Mouse (Mus musculus) adrenal gland, adult (tissue): Measurements from ENCODE around the gene Auts2.
A peak's percentile ranks its signal among the peaks of the same experiment; 100 is the strongest.

Experiments
- DNase-seq, 2 experiments: peaks; one replicate each; pipeline ENCODE4 v3.0.0; 2022 to 2023; ENCODE audit warnings: low spot score in 1 of 2; ENCODE audit not compliant: inconsistent age in 2 of 2

Gene Auts2

GRCm38 (mm10) chr5:131645341-131646191, 897.6 kb downstream of the Auts2 start:
- DNase-seq: no peak

DNA sequence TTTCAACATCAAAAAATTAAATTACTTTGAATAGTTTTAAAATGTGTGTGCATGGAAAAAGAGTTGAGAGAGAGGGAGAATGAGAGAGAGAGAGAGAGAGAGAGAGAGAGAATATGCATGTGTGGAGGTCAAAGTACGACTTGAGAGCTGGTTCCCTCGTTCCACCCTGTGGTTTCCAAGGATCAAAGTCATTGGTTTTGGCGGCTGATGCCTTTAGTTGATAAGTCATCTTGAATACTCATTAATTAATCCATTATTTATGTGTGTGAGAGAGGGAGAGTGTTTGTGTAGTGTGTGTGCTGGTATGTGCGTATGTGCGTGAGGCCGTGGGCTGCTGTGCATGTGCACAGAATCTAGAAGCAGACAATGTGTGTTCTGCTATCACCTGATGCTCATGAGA, 898.8 kb downstream of the Auts2 start:
- no peak for DNase-seq

- DNase-seq: peak in 1 of 2 experiments; percentile 43
These were observed 899.7 kb downstream of the Auts2 start for GRCm38 (mm10) chr5:131643176-131644174.

DNA sequence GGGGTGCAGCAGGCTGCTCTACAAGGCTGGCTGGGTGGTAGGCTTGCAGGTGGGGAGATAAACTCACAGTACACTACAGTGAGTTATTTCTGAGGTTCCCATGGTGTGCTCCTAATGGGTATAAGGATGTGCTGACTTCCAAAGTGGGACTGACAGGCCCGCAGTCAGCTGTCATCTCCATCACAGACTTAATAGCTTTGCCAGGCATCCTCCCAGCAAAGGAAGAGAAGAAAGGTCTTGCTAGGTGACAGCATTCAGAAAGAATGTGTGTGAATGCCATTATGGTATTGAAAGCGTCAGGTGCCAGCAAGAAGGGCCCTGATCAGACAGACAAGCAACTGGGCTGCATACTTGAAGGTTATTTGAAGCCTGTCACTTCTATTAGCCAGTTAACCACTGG, 900.4 kb downstream of the Auts2 start:
- DNase-seq: no peak

DNA sequence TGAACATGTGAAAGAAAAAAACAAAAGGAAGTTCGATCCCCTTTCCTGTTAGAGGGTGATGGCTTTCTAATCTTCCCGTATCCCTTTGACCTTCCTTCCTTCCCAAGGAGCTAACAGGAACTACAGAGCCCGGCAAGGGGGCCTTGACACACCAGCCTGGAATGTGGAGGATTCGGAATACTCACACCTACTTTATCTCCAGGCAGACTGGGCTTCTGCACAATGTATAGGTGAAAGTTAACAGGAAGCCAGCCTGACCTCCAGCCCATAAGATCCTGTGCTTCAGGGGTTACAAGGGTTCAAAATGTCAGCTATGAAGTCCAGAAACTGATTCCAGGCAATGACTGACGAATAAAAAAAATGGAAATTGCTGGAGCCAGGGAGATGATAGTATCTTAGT, 906.7 kb downstream of the Auts2 start:
- DNase-seq: no peak

DNA sequence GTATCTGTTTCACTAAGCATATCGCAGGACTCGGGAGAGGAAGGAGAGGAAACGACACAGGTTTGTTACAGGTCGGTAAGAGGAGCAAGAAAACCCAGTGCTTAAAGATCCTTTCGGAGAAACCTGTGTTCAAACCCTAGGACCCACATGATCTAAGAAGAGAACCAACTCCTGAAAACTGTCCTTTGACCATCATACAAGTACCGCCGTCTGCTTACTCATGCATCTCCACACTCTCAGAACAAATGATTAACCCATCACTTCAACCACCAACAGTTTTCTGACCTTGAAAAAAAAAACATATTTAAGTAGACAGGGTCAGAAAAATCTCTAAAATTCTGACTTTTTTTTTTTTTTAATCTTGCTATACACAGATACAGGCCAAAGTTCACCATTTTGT, 908.4 kb downstream of the Auts2 start:
- no peak for DNase-seq

DNA sequence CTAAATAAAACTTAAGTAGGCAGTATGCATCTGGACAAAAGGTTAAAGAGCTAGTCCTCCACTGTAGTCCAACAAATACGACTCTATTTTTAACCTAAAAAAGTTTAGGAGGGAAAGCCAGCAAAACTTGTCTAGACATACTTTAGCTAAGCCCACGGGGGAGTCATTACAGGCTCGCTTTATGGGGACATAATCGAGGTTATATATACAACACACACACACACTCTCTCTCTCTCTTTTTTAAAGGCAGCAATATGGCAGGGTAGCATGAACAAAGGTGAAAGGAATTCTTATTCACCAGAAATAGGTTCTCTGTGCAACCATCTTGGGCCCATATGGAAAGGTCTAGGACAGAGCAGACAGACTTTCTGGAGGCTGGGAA, 911.2 kb downstream of the Auts2 start:
- DNase-seq: no peak

DNA sequence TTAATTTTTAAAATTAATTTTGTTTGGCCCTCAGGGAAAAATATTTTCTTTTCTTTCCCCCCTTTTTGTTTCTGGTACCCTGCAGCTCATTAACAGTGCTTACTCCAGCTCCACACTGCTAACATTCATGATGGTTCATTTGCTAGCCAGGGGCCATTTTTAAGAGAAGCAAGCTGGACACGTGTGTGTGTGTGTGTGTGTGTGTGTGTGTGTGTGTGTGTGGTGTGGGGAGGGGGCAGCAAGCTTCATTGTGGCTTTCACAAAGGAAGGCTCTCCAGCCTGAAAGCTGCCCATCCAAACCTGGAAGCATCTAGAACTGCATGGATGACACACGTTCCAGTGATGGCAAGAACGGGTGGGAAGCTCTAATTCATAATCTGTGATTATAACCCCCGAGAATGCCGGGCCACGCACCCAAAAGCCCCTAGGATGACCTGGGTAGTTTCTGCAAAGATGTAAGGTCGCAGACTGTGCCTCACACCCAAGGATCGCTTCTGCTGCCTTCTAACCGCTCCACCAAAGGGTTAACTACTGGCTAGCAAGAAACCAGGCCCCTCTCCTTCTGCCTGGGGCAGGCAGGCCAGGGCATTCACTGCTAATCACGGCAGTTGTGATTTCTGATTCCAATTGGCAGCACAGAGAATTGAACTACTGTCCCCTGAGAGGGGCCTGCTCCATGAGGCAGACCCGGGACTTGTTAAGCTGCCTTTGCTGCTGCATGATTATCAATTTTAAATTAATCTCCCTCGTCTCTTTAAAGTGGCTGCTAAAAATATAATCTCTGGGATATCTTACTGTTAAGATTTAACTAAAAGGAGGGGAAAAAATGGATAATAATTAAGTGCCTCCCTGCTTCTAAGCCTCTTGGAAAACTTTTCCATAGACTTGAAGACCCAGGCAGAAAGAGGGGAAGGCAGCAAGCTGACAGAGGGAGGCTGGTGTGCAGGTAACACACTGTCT, 911.8 kb downstream of the Auts2 start:
- no peak for DNase-seq

DNA sequence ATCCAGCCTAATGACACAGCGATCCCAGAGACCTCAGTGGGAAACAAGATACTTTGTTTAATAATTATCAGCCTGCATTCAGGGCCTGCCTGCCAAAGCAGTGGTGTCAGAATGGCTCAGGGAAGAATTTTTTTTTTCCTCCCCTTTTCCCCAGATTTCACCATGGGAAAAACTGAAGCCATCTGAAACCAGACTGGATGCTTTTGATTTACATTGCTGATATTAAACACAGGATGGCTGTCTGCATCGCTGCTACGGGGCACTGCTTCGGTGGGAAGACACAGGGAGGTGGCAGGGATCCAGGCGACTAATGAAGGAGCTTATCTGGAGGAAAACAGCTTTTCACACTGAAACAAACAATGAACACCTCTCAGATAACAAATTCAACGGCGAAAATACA, 912.6 kb downstream of the Auts2 start:
- no peak for DNase-seq

DNA sequence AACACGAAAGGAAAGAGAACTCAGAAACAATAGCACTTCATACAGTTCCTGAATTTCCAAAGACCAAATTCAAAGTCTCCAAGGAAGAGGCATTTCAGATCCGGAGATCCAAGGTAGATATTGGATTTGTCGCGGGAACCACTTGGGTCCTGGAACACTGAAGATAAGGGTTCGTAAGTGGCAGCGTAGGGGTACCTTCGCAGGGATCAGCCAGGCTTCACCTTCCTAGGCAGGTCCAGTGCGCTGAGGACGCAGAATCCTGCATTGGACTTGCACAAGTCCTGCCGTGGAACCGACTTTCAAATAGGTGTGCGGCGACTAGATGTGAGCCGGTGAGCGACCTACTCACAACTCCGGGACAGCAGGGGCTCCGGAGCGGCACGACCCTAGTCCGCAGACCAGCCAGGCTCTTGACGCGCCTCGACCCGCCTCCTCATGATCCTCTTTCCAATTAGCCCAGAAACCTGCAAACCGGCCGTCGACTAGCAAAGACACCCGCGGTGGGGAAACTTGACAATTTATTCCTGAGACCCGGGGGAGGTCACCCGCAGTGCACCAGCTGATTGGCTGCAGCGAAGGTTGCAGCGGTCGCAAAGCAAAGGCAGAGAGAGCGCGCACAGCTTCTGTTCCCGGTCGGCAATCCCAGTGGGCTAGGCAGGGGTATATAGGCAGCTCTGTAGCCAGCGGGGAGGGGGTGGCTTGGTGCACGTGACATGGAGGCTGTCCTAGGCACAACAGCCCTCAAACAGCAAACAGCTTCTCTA, 926.8 kb downstream of the Auts2 start:
- peak; percentile 9 to 54 for DNase-seq

DNA sequence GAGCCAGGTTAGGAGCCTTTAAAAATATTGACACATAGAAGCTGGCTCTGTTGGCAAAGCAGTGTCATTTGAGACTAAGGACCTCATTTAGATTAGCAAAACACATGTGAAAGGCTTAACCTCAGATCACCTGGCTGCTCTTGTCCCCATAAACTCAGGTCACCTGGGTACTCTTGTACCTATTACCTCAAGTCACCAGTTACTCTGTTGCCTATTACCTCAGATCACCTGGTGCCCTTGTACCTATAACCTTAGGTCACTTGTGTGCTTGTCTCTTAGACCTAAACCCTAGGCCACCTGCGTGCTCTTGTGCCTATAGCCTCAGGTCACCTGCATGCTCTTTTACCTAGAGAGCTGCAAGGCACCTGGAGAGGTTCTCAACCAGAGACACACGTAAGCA, 928.9 kb downstream of the Auts2 start:
- DNase-seq: no peak

- DNase-seq: no peak
These were observed 929.8 kb downstream of the Auts2 start for GRCm38 (mm10) chr5:131613301-131613700.

DNA sequence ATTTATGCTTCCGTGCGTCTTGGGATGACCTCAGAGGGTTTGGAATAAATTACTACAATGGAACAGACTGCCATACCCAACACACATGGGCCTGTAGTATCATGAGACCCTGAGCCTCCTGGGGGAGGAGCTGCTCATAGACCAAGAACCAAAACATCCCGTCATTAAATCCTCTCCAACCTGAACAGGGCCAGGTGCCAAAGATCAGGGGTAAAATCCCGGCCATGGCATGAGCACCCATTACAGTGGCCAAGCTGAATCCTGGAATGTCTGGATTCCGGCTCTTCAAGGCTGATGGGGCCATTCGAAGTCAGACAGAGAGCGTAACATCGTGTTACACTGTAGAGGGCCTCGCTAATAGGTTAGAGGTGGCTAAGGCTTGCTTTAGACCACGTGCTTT, 932.4 kb downstream of the Auts2 start:
- no peak for DNase-seq

DNA sequence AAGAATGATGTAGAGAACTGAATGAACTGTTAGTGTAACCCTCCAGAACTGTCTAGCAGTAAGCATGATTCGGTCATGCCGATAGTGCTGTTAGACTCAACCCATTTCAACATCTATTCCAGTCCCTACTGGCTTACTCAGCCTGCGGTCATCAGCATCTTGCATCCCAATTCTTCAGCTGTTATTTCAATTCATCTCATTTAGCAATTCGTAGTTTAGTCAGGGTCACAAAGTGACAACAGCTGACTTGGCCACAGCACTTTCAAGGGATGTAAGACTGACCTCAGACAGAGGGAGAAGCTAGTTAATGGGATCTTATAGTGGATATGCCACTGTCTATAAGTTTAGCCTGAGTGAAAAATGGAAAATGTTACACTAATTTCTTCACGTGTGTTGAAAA, 936.4 kb downstream of the Auts2 start:
- peak in 1 of 2 experiments; percentile 62 for DNase-seq

DNA sequence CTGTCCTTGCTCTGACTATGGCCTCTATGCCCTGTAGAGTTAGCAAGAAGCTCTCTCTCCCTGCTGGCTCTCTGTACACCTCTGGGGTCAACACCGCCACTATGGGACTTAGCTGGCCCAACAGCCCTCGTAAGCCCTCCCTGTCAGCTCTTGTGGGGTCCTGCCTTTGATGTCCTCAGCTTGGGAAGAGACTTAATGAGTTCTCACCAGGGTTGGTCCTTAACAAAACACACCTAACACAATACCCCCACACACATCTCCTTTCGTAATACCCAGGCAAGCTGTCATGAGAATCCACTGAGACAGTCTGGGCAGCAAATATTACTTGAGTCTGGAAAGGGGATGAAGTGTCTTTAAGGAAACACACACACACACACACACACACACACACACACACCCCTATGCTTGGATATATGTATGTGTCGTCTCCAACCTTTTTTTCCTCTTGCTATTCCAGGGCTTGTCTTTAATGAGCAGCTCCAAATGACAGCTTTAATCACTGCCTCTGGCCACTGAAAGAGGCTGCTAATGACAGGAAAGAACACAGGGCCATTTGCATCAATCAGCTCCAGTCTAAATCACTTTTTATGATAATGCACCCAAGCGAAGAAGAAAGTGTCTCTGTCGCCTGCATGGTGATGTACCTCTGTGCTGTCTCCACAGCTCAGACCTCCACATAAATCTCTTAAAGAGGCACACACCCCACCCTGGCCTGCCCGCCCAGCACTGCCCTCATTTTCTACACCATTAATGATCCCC, 941.0 kb downstream of the Auts2 start:
- no peak for DNase-seq

- peak; percentile 94 to 98 for DNase-seq
These were observed 942.6 kb downstream of the Auts2 start for GRCm38 (mm10) chr5:131600325-131601125.

DNA sequence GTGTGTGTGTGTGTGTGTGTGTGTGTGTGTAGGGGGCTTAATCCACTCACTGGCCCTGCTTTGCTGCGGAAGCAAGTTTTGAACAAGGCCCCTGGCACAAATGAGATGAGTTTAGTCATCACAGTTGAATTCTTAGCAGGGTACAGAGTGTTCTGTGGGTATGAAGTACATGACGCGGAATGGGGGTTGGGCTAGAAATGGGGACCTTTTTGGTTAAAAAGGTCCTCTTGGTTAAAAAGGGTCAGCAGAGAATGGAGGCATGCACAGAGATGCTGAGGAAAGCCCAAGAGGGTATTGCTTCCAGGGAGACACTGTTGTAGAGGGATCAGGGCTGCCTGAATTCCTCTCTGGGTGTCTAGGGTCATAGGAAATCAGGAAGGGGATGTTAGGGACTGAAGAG, 945.6 kb downstream of the Auts2 start:
- peak in 1 of 2 experiments; percentile 70 for DNase-seq

- no peak for DNase-seq
These were observed 946.6 kb downstream of the Auts2 start for GRCm38 (mm10) chr5:131596591-131596990.
